Comparison of ENCODE assay signal across 9 mouse cellular contexts in the genomic region with DNA sequence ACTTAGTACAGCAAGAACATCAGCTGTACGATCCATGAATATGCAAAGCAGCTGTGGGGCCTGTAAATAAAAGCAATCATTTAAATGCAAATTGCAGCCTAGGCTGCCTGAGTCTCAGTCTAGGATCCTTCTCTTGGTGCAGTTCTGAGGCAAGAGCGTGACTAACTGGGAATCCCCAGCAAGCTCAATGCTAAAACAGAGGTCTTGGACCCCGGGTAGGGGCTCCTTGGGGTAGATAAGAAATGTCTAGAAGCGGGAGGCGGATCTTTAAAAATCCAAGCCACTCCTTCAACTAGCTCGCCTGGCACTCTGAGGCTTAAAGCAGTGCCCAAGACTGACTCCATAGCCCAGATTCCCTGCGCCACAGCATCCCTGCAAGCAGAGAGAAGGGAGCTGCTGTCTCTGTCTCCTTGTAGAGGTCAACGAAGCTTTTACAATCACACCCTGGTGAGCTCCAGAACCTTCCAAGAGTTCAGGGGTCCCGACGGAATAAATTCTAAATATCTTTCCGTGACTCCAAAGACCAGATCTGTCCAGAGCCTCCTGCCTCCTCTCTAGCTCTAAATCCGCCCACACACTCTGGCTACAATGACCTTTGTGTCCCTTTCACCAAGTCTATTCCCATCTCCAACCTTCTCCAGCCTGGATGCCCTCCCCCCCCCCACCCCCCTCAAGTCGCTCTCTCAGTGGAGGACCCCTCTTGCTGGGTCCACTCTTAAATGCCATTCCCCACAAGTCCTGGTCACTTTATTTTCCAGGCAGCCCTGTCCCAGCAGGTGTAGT. TPM values are rescaled to one million over a fixed set of nuclear protein-coding genes. Genes with fewer than 3 reads are reported as not detected.
A peak's percentile ranks its signal among the peaks of the same experiment; 100 is the strongest.
DNase-seq lines count a peak whose midpoint lies in the region; ATAC-seq lines count a peak whose summit lies in the region.
"Had no signal": no experiment of that assay in that cellular context is flagged by ENCODE, and none has a peak within 500 bp of the region (broad histone marks: within the 10 kb centered on the region; RNA-seq: fewer than 3 reads in every experiment).

No protein-coding gene starts in this region.

- ATAC-seq in forebrain, embryonic 16.5 days, result peak; percentile 29
- ATAC-seq in midbrain, embryonic 16.5 days, result no peak

- peak overlapping the region; percentile 58 for H3K4me3 ChIP-seq in forebrain, embryonic 16.5 days (replicated peaks; ENCODE audit: low read length)
- H3K4me3 ChIP-seq in midbrain, embryonic 16.5 days (ENCODE audit: low read depth, low read length), result peak overlapping the region; percentile 59; the same call in 1 of the 2 replicates

- peak overlapping the region; percentile 43 for H3K9ac ChIP-seq in forebrain, embryonic 16.5 days (replicated peaks; ENCODE audit: low read depth, low read length)
- H3K9ac ChIP-seq in midbrain, embryonic 16.5 days (ENCODE audit: low read depth, low read length), result no peak overlapping the region

- DNase-seq in kidney, adult 11 months, result peak; percentile 13
- no peak for DNase-seq in kidney, adult 8-10 months
- DNase-seq in adipocyte (ENCODE audit: low spot score), result peak; percentile 58
- no peak for DNase-seq in adrenal gland, postnatal 36 days
- no peak for DNase-seq in natural killer cell, adult 2 months (ENCODE audit: low spot score in 2 of 2)
- DNase-seq in gastrocnemius, postnatal 25 days, result no peak
- DNase-seq: kidney, postnatal 4 days had no signal

- peak overlapping the region; percentile 86 for H3K27ac ChIP-seq in forebrain, embryonic 16.5 days (ENCODE audit: low read length)
- H3K27ac ChIP-seq in midbrain, embryonic 16.5 days (ENCODE audit: low read length), result peak overlapping the region; percentile 12; the same call in 1 of the 2 replicates

- 6% methylated on average over 13 of the region's 13 CpGs for WGBS in forebrain, embryonic 16.5 days
- 7% methylated on average over 13 of the region's 13 CpGs for WGBS in midbrain, embryonic 16.5 days

- no peaks in the 10 kb centered on the region for H3K9me3 ChIP-seq in forebrain, embryonic 16.5 days (ENCODE audit: control insufficient read depth, low read length)
- H3K9me3 ChIP-seq in midbrain, embryonic 16.5 days (replicated peaks; ENCODE audit: control insufficient read depth, low read length, poor library complexity, severe bottlenecking), result no peaks in the 10 kb centered on the region

- H3K27me3 ChIP-seq in forebrain, embryonic 16.5 days (replicated peaks; ENCODE audit: control insufficient read depth, insufficient read depth, low read length), result no peaks in the 10 kb centered on the region
- H3K27me3 ChIP-seq in midbrain, embryonic 16.5 days (ENCODE audit: control insufficient read depth, insufficient read depth, low read depth, low read length), result no peaks in the 10 kb centered on the region

- H3K36me3 ChIP-seq in forebrain, embryonic 16.5 days (ENCODE audit: control insufficient read depth, insufficient read depth), result no peaks in the 10 kb centered on the region
- no peaks in the 10 kb centered on the region for H3K36me3 ChIP-seq in midbrain, embryonic 16.5 days (ENCODE audit: control insufficient read depth, insufficient read depth, low read length)

- peak overlapping the region; percentile 94 for H3K4me2 ChIP-seq in forebrain, embryonic 16.5 days (ENCODE audit: low read length)
- H3K4me2 ChIP-seq in midbrain, embryonic 16.5 days (ENCODE audit: low read length), result peak overlapping the region; percentile 89

- H3K4me1 ChIP-seq in forebrain, embryonic 16.5 days (replicated peaks; ENCODE audit: control insufficient read depth, insufficient read depth, low read length), result peaks cover 64% of the 10 kb centered on the region
- peaks cover 48% of the 10 kb centered on the region for H3K4me1 ChIP-seq in midbrain, embryonic 16.5 days (ENCODE audit: control insufficient read depth, insufficient read depth, low read length)

RNA-seq across cellular contexts. Expression of gene Gprc5b, which starts 2.2 kb away (rescaled TPM):
- 5.9 and 6.2 TPM in 2 replicates for polyA plus RNA-seq in forebrain, embryonic 16.5 days (2015; fragmentation: Nextera tagmentation; extraction: Ambion mirVana)
- polyA plus RNA-seq in midbrain, embryonic 16.5 days (2015; fragmentation: Nextera tagmentation; extraction: Ambion mirVana), result 2.9 and 3.1 TPM in 2 replicates
- total RNA-seq in adrenal gland, postnatal 36 days (2021), result 100 to 1,000 TPM; 111 to 184 TPM
- total RNA-seq in gastrocnemius, postnatal 25 days (2021), result 10 to 100 TPM; 12.3 to 16.7 TPM

Comparison
In these comparisons a context has a peak if more than half of its experiments do, and no peak if none do; other contexts are left out.
1. DNase-seq: peak in kidney, adult 11 months (single experiment) and adipocyte (single experiment); none in kidney, adult 8-10 months (0 of 2), adrenal gland, postnatal 36 days (0 of 2), natural killer cell, adult 2 months (0 of 2) and gastrocnemius, postnatal 25 days (single experiment).
2. RNA of gene Gprc5b, which starts 2.2 kb away (total RNA-seq): 111 to 184 TPM in adrenal gland, postnatal 36 days; 12.3 to 16.7 TPM in gastrocnemius, postnatal 25 days; every median in the first group is over 4 times any median in the second.